Mouse (Mus musculus) CH12.LX (cell line): ENCODE measurements around the gene Ptpn4.

Experiments
- CHD1 ChIP-seq: IDR thresholded peaks from 2 replicates; pipeline ENCODE4 v1.6.1; 2012; ENCODE audit warnings: low read depth, low read length, improper control_type of control experiment, inconsistent platforms
- CTCF ChIP-seq, 2 experiments: IDR thresholded peaks in 1 of 2; conservative IDR thresholded peaks in 1 of 2; 2 replicates each; pipeline ENCODE4 v1.5.1; 2011 to 2012; ENCODE audit warnings: low read depth in 2 of 2, low read length in 2 of 2, improper control_type of control experiment in 1 of 2, inconsistent platforms in 1 of 2, mild to moderate bottlenecking in 1 of 2, moderate library complexity in 1 of 2
- ELF1 ChIP-seq: IDR thresholded peaks from 2 replicates; pipeline ENCODE4 v1.6.1; 2014; ENCODE audit warnings: low read depth, mild to moderate bottlenecking, inconsistent platforms, low read length, improper control_type of control experiment
- GABPA ChIP-seq: IDR thresholded peaks from 2 replicates; pipeline ENCODE4 v1.6.1; 2012; ENCODE audit warnings: low read depth, low read length, improper control_type of control experiment, inconsistent platforms; ENCODE audit not compliant: insufficient replicate concordance
- MAZ ChIP-seq: IDR thresholded peaks from 2 replicates; pipeline ENCODE4 v1.6.1; 2012; ENCODE audit warnings: low read depth, mild to moderate bottlenecking, inconsistent platforms, low read length, improper control_type of control experiment, moderate library complexity
- MEF2A ChIP-seq: IDR thresholded peaks from 2 replicates; pipeline ENCODE4 v1.6.1; 2014; ENCODE audit warnings: low read depth, mild to moderate bottlenecking, inconsistent platforms, low read length, improper control_type of control experiment, borderline replicate concordance
- MXI1 ChIP-seq: IDR thresholded peaks from 2 replicates; pipeline ENCODE4 v1.6.1; 2011; ENCODE audit warnings: mild to moderate bottlenecking, low read depth, low read length, improper control_type of control experiment
- NRF1 ChIP-seq: IDR thresholded peaks from 2 replicates; pipeline ENCODE4 v1.6.1; 2014; ENCODE audit warnings: low read depth, mild to moderate bottlenecking, inconsistent platforms, low read length, improper control_type of control experiment, moderate library complexity
- POLR2A ChIP-seq: IDR thresholded peaks from 2 replicates; pipeline ENCODE4 v1.6.1; 2011; ENCODE audit warnings: low read depth, mild to moderate bottlenecking, improper control_type of control experiment, low read length
- POLR2AphosphoS2 ChIP-seq: IDR thresholded peaks from 2 replicates; pipeline ENCODE4 v1.6.1; 2011; ENCODE audit warnings: low read depth, low read length, improper control_type of control experiment
- TBP ChIP-seq: conservative IDR thresholded peaks from 2 replicates; pipeline ENCODE4 v1.6.1; 2011; ENCODE audit warnings: low read depth, low read length, improper control_type of control experiment
- USF2 ChIP-seq: conservative IDR thresholded peaks from 2 replicates; pipeline ENCODE4 v1.6.1; 2011; ENCODE audit warnings: low read depth, low read length, improper control_type of control experiment
- ZNF384 ChIP-seq: IDR thresholded peaks from 2 replicates; pipeline ENCODE4 v1.6.1; 2012; ENCODE audit warnings: low read depth, low read length, improper control_type of control experiment, inconsistent platforms

DNA sequence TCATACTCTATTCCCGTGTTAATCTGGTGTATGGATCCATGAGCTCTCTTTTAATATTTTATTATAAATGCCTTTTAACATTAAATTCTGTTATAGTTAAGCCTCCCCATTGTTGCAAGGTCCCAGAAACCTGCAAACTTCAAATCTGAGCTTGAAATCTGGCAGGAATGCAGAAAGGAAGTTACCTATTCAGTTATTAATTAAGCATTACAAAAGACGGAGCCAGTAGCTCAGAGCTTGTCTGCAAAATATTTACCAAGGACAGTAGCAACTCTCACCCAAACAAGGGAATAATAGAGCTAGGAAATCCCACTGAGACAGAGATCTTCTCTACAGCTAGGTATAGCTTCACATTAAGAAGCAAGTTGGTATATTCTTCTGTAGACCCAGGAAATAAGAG is 106.2 kb downstream of the Ptpn4 start:
- no peak for TF ChIP-seq NRF1
- no peak for TF ChIP-seq POLR2A
- no peak for TF ChIP-seq MXI1
- no peak for TF ChIP-seq GABPA
- TF ChIP-seq CTCF (conservative IDR thresholded peaks at IDR 0.05 in 1 of 2, IDR thresholded peaks at IDR 0.05 in 1 of 2; ENCODE audit: low read depth in 2 of 2, low read length in 2 of 2), result no peak
- no peak for TF ChIP-seq USF2
- no peak for TF ChIP-seq CHD1
- no peak for TF ChIP-seq TBP
- no peak for TF ChIP-seq ELF1
- no peak for TF ChIP-seq MAZ
- TF ChIP-seq ZNF384, result no peak
- no peak for TF ChIP-seq MEF2A
- TF ChIP-seq POLR2AphosphoS2, result no peak
